Mouse (Mus musculus) heart, embryonic 12.5 days (tissue): ENCODE data around the gene Abi3. TPM values are rescaled to one million over a fixed set of nuclear protein-coding genes. Genes with fewer than 3 reads are reported as not detected.
A peak's percentile ranks its signal among the peaks of the same experiment; 100 is the strongest.
"Not testable (repeated sequence)": the region's sequence is repeated elsewhere in the genome, so short reads cannot be mapped to it uniquely, and the experiment has no call there.

ENCODE experiments used
- ATAC-seq: fragments of 200-750 bp; cut with Nextera tagmentation; 2 replicates; pipeline ENCODE4 v1.8.0; 2017; ENCODE audit warnings: moderate TSS enrichment, moderate library complexity; ENCODE audit not compliant: insufficient number of reproducible peaks, low FRiP score
- H3K27ac ChIP-seq: fragments of 300-500 bp; sonication (generic); 2 replicates; pipeline ENCODE4 v1.5.1; 2016; ENCODE audit warnings: mild to moderate bottlenecking, moderate library complexity; ENCODE audit not compliant: poor library complexity, severe bottlenecking
- H3K27me3 ChIP-seq: fragments of 300-500 bp; sonication (generic); replicated peaks from 2 replicates; pipeline ENCODE4 v1.6.1; 2016; ENCODE audit warnings: mild to moderate bottlenecking, moderate library complexity
- H3K36me3 ChIP-seq: fragments of 300-500 bp; sonication (generic); 2 replicates; pipeline ENCODE4 v1.6.1; 2016; ENCODE audit warnings: mild to moderate bottlenecking, moderate library complexity
- H3K4me1 ChIP-seq: fragments of 300-500 bp; sonication (generic); replicated peaks from 2 replicates; pipeline ENCODE4 v1.6.1; 2016; ENCODE audit warnings: mild to moderate bottlenecking
- H3K4me2 ChIP-seq: fragments of 300-500 bp; sonication (generic); 2 replicates; pipeline ENCODE4 v1.6.1; 2016; ENCODE audit warnings: mild to moderate bottlenecking, moderate library complexity
- H3K4me3 ChIP-seq: fragments of 300-500 bp; sonication (generic); 2 replicates; pipeline ENCODE4 v1.5.1; 2016; ENCODE audit warnings: mild to moderate bottlenecking
- H3K9ac ChIP-seq: fragments of 300-500 bp; sonication (generic); 2 replicates; pipeline ENCODE4 v1.6.1; 2016; ENCODE audit warnings: mild to moderate bottlenecking, moderate library complexity
- H3K9me3 ChIP-seq: fragments of 300-500 bp; sonication (generic); replicated peaks from 2 replicates; pipeline ENCODE4 v1.6.1; 2016; ENCODE audit warnings: mild to moderate bottlenecking, moderate library complexity
- WGBS: fragments of 180-500 bp; shearing (Covaris S2); methylation state at CpG from one replicate; pipeline ENCODE4 v1.1.7; 2016; 5-methylcytosine and 5-hydroxymethylcytosine counted together
- polyA plus RNA-seq: library from polyadenylated mRNA; unstranded; fragments of >200 nt; fragmentation: Nextera tagmentation; extraction: Ambion mirVana; gene quantifications from 2 replicates; pipeline ENCODE4 v1.2.1, GENCODE M21; 2016

Gene Abi3
- 22.3 and 26.0 TPM in 2 replicates for polyA plus RNA-seq

- H3K4me2 ChIP-seq: peak within 1 kb of the TSS; percentile 62
- peak within 1 kb of the TSS; percentile 44 for H3K4me3 ChIP-seq
- peaks cover 33% of the 10 kb centered on the region for H3K4me1 ChIP-seq
- ATAC-seq: peak; percentile 84
- H3K36me3 ChIP-seq: 0 out of 2 replicates have a peak, but pooled peaks cover 5% of the 10 kb centered on the region
- H3K9me3 ChIP-seq: no peaks in the 10 kb centered on the region
- peak within 1 kb of the TSS; percentile 78 for H3K27ac ChIP-seq
- peaks cover 2% of the 10 kb centered on the region; the same call in 1 of the 2 replicates for H3K27me3 ChIP-seq
- peak within 1 kb of the TSS; percentile 57 for H3K9ac ChIP-seq
- 14% methylated on average over 11 of the region's 11 CpGs for WGBS
Observed at GRCm38 (mm10) chr11:95842074-95842681, at the start of gene Abi3. TSS of gene Abi3 (minus strand) at chr11:95842476.

DNA sequence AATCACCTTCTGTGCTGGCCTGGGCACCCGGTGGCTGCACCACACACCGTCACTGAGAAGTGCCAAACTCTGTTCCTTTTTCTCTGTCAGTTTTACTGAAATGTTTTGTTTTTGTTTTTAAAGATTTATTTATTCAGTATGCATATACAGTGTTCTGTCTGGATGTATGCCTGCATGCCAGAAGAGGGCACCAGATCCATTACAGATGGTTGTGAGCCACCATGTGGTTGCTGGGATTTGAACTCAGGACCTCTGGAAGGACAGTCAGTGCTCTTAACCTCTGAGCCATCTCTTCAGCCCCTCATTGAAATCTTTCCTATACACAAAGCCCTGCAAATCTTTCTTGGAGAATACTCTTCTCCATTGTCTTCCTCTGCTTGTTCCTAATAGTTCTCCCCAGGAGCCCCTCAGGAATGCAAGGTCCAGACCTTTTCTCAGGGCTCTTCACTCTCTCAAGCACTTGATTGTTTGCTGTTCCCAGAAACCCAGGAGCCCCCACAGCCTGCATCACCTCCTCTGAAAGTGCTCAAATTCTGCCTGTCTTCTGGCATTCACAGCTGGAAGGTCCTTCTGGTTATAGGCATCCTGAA lies 48.3 kb upstream of the Abi3 start:
- Histone ChIP-seq H3K27me3 (no peaks in the 10 kb centered on the region), H3K27ac (no peak overlapping the region), H3K36me3 (no peaks in the 10 kb centered on the region), H3K9ac (no peak overlapping the region), H3K4me1 (no peaks in the 10 kb centered on the region), H3K4me2 (no peak overlapping the region), H3K4me3 (no peak overlapping the region), H3K9me3 (peaks cover 7% of the 10 kb centered on the region; the same call in 1 of the 2 replicates)
- 59% methylated on average over 2 of the region's 2 CpGs for WGBS
- no peak for ATAC-seq

- not testable (repeated sequence) for H3K4me1 ChIP-seq, H3K4me2 ChIP-seq, H3K9ac ChIP-seq, H3K27ac ChIP-seq, H3K4me3 ChIP-seq, H3K9me3 ChIP-seq, ATAC-seq, H3K36me3 ChIP-seq
- peaks cover 23% of the 10 kb centered on the region for H3K27me3 ChIP-seq
- 79% methylated on average over 2 of the region's 2 CpGs for WGBS
Observed at GRCm38 (mm10) chr11:95879861-95880260, 37.6 kb upstream of the Abi3 start.

DNA sequence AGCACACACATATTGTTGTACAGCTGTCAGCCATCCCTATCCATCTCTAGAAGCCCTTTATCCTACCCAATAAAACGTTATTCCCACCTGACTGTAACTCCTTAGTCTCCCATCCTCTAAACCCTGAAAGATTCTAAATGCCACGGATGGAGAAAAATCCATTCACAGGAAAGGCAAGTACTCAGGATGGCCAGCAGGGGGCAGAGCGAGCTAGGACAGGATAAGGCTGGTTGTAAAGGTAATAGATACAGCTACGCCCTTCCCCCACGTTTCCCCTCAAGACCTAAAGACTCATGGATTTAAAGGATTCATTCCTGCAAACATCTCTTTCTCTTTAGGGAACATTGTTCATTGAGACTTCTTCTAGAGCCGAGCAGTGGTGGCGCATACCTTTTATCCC lies 34.0 kb upstream of the Abi3 start:
- Histone ChIP-seq H3K4me3 (no peak overlapping the region), H3K36me3 (no peaks in the 10 kb centered on the region), H3K27me3 (peaks cover 8% of the 10 kb centered on the region), H3K4me2 (peak overlapping the region; percentile 39), H3K9me3 (no peaks in the 10 kb centered on the region), H3K4me1 (0 out of 2 replicates have a peak, but pooled peaks cover 2% of the 10 kb centered on the region), H3K9ac (no peak overlapping the region), H3K27ac (no peak overlapping the region)
- 19% methylated on average over 7 of the region's 7 CpGs for WGBS
- ATAC-seq: no peak

DNA sequence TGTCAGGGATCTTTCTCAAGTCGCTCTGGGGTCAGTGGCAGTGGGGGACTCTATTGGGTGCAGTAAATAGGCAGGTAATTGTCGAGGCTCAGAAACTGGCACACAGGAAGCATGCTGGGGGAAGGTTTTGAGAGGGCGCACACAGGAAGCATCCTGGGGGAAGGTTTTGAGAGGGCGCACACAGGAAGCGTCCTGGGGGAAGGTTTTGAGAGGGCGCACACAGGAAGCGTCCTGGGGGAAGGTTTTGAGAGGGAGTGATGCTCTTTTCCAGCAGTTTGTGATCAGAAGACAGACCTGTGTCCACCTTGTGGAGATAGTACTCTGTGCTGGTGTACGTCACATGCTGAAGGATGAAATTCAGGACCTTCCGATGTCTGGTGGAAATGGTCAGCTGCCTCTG lies 33.5 kb upstream of the Abi3 start:
- Histone ChIP-seq H3K27ac (no peak overlapping the region), H3K27me3 (peaks cover 6% of the 10 kb centered on the region; the same call in 1 of the 2 replicates), H3K9ac (no peak overlapping the region), H3K4me1 (0 out of 2 replicates have a peak, but pooled peaks cover 2% of the 10 kb centered on the region), H3K4me2 (peak overlapping the region; percentile 39), H3K36me3 (no peaks in the 10 kb centered on the region), H3K9me3 (no peaks in the 10 kb centered on the region), H3K4me3 (no peak overlapping the region)
- no peak for ATAC-seq
- WGBS: 31% methylated on average over 9 of the region's 9 CpGs

- Histone ChIP-seq H3K4me1 (no peaks in the 10 kb centered on the region), H3K4me3 (no peak overlapping the region), H3K9ac (no peak overlapping the region), H3K27me3 (0 out of 2 replicates have a peak, but pooled peaks cover 6% of the 10 kb centered on the region), H3K9me3 (no peaks in the 10 kb centered on the region), H3K36me3 (no peaks in the 10 kb centered on the region), H3K27ac (no peak overlapping the region), H3K4me2 (no peak overlapping the region)
- 66% methylated on average over 6 of the region's 6 CpGs for WGBS
- no peak for ATAC-seq
Observed at GRCm38 (mm10) chr11:95869918-95870470, 27.7 kb upstream of the Abi3 start.

DNA sequence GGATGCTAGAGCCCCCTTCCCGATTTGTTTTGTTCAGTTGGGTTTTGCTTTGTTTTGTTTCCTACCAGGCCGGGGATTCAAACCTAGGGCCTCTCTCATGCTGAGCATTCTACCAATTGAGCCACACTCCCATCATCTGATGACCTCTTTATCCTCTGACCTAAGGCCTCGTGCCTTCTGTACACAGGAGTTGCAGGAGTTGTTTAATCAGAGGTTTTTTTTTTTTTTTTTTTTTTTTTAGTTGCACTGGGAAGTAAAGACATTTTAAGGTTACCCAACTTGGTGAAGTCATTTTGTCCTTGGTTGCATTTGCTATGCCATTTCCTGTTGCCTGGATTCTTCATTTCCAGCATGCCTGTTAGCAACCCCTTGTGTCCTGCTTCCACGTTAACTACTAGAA lies 27.2 kb upstream of the Abi3 start:
- WGBS: 75% methylated on average over 4 of the region's 4 CpGs
- H3K4me1 ChIP-seq: no peaks in the 10 kb centered on the region
- no peak for ATAC-seq

DNA sequence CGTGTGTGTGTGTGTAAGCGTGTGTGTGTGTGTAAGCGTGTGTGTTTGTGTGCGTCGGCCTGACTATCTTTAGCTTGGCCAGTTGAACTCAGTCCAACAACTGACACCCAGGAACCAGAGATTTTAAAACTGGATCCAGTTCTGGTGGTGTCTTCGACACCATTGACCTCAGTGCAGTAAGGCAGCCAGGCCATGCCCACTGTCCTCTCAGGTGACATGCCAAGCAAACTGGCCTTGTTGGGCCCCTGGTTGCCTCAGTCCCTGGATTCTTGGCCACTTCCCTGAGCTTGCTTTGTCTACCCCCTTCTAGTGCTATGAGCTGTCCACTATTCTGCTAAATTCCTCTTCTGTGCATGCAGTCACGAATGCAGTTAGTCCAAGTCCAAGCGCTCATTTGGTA lies 19.1 kb upstream of the Abi3 start:
- Histone ChIP-seq H3K27me3 (0 out of 2 replicates have a peak, but pooled peaks cover 3% of the 10 kb centered on the region), H3K9me3 (no peaks in the 10 kb centered on the region), H3K4me2 (no peak overlapping the region), H3K4me1 (peaks cover 10% of the 10 kb centered on the region), H3K9ac (no peak overlapping the region), H3K36me3 (no peaks in the 10 kb centered on the region), H3K27ac (no peak overlapping the region), H3K4me3 (no peak overlapping the region)
- no peak for ATAC-seq
- WGBS: 92% methylated on average over 8 of the region's 8 CpGs

More for the DNA sequence above, 27.2 kb upstream of the Abi3 start:
- Histone ChIP-seq H3K4me2 (no peak overlapping the region), H3K9me3 (no peaks in the 10 kb centered on the region), H3K4me3 (no peak overlapping the region), H3K9ac (no peak overlapping the region), H3K36me3 (no peaks in the 10 kb centered on the region), H3K27ac (no peak overlapping the region), H3K27me3 (0 out of 2 replicates have a peak, but pooled peaks cover 6% of the 10 kb centered on the region)

GRCm38 (mm10) chr11:95860071-95860490 lies 17.8 kb upstream of the Abi3 start:
- WGBS: 17% methylated on average over 3 of the region's 3 CpGs
- H3K4me1 ChIP-seq: peaks cover 10% of the 10 kb centered on the region
- no peak for ATAC-seq
- H3K27ac ChIP-seq: 0 out of 2 replicates have a peak overlapping the region, but pooled peaks have one; percentile 20
- H3K9ac ChIP-seq: peak overlapping the region; percentile 66
- no peaks in the 10 kb centered on the region for H3K9me3 ChIP-seq
- no peaks in the 10 kb centered on the region for H3K36me3 ChIP-seq
- peak overlapping the region; percentile 79 for H3K4me2 ChIP-seq
- peak overlapping the region; percentile 77 for H3K4me3 ChIP-seq
- no peaks in the 10 kb centered on the region for H3K27me3 ChIP-seq

DNA sequence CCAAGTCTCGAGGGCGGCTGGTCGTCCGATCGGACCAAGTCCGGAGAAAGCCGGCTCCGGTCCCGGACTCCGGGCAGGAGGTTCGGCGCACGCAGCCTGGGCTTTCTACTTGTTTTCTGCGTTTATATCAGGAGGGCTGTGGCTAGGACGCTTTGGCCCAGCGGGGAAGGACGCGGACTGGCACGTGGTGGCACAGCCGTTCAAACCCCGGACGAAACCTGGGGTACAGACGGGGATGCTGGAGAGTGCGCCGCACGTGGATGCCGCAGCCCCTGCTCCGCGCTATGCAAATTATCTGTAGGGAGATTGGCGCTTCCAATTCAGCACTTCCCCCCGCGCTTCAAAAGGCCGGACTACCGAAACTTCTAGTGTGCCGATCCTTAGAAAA lies 17.2 kb upstream of the Abi3 start:
- Histone ChIP-seq H3K4me1 (peaks cover 10% of the 10 kb centered on the region), H3K4me2 (peak overlapping the region; percentile 79), H3K36me3 (no peaks in the 10 kb centered on the region), H3K9ac (peak overlapping the region; percentile 66), H3K27me3 (no peaks in the 10 kb centered on the region), H3K27ac (peak overlapping the region; percentile 96), H3K9me3 (no peaks in the 10 kb centered on the region), H3K4me3 (peak overlapping the region; percentile 77)
- peak; percentile 70 for ATAC-seq
- WGBS: under 1% methylated on average over 35 of the region's 35 CpGs
